Mouse (Mus musculus): Measurements from ENCODE around the gene Kcnt2.

Gene Kcnt2

GRCm38 (mm10) chr1:140245876-140246597, at the start of gene Kcnt2:
TSS of gene Kcnt2 (plus strand) at chr1:140246158.
- no peak for ATAC-seq (ENCODE audit: insufficient number of reproducible peaks, low FRiP score, low TSS enrichment)

- no peak for ATAC-seq (ENCODE audit: insufficient number of reproducible peaks, low FRiP score, low TSS enrichment)
Observed at GRCm38 (mm10) chr1:140205329-140205728, 40.6 kb upstream of the Kcnt2 start.

GRCm38 (mm10) chr1:140225221-140225620, 20.7 kb upstream of the Kcnt2 start:
- ATAC-seq (ENCODE audit: insufficient number of reproducible peaks, low FRiP score, low TSS enrichment) = no peak

GRCm38 (mm10) chr1:140226673-140227072, 19.3 kb upstream of the Kcnt2 start:
- no peak for ATAC-seq (ENCODE audit: insufficient number of reproducible peaks, low FRiP score, low TSS enrichment)

- no peak for ATAC-seq (ENCODE audit: insufficient number of reproducible peaks, low FRiP score, low TSS enrichment)
Observed at GRCm38 (mm10) chr1:140245465-140245864, 493 bp upstream of the Kcnt2 start.

- ATAC-seq (ENCODE audit: insufficient number of reproducible peaks, low FRiP score, low TSS enrichment) = no peak
Observed at GRCm38 (mm10) chr1:140264696-140265095, 18.7 kb downstream of the Kcnt2 start.

- ATAC-seq (ENCODE audit: insufficient number of reproducible peaks, low FRiP score, low TSS enrichment) = no peak
Observed at GRCm38 (mm10) chr1:140266047-140266446, 20.1 kb downstream of the Kcnt2 start.

GRCm38 (mm10) chr1:140266643-140267286, 20.8 kb downstream of the Kcnt2 start:
- ATAC-seq (ENCODE audit: insufficient number of reproducible peaks, low FRiP score, low TSS enrichment) = no peak

- ATAC-seq (ENCODE audit: insufficient number of reproducible peaks, low FRiP score, low TSS enrichment) = no peak
Observed at GRCm38 (mm10) chr1:140267288-140267687, 21.3 kb downstream of the Kcnt2 start.

GRCm38 (mm10) chr1:140273624-140274023, 27.7 kb downstream of the Kcnt2 start:
- ATAC-seq (ENCODE audit: insufficient number of reproducible peaks, low FRiP score, low TSS enrichment) = no peak

- no peak for ATAC-seq (ENCODE audit: insufficient number of reproducible peaks, low FRiP score, low TSS enrichment)
Observed at GRCm38 (mm10) chr1:140275813-140276212, 29.9 kb downstream of the Kcnt2 start.

GRCm38 (mm10) chr1:140293140-140293539, 47.2 kb downstream of the Kcnt2 start:
- ATAC-seq (ENCODE audit: insufficient number of reproducible peaks, low FRiP score, low TSS enrichment) = no peak

GRCm38 (mm10) chr1:140295482-140295881, 49.5 kb downstream of the Kcnt2 start:
- no peak for ATAC-seq (ENCODE audit: insufficient number of reproducible peaks, low FRiP score, low TSS enrichment)

GRCm38 (mm10) chr1:140304244-140304643, 58.3 kb downstream of the Kcnt2 start:
- no peak for ATAC-seq (ENCODE audit: insufficient number of reproducible peaks, low FRiP score, low TSS enrichment)

GRCm38 (mm10) chr1:140305344-140305743, 59.4 kb downstream of the Kcnt2 start:
- no peak for ATAC-seq (ENCODE audit: insufficient number of reproducible peaks, low FRiP score, low TSS enrichment)

GRCm38 (mm10) chr1:140306339-140306738, 60.4 kb downstream of the Kcnt2 start:
- no peak for ATAC-seq (ENCODE audit: insufficient number of reproducible peaks, low FRiP score, low TSS enrichment)

- no peak for ATAC-seq (ENCODE audit: insufficient number of reproducible peaks, low FRiP score, low TSS enrichment)
Observed at GRCm38 (mm10) chr1:140310739-140311138, 64.8 kb downstream of the Kcnt2 start.

GRCm38 (mm10) chr1:140325088-140325487, 79.1 kb downstream of the Kcnt2 start:
- no peak for ATAC-seq (ENCODE audit: insufficient number of reproducible peaks, low FRiP score, low TSS enrichment)

GRCm38 (mm10) chr1:140326709-140327108, 80.8 kb downstream of the Kcnt2 start:
- ATAC-seq (ENCODE audit: insufficient number of reproducible peaks, low FRiP score, low TSS enrichment) = no peak

GRCm38 (mm10) chr1:140333702-140334101, 87.7 kb downstream of the Kcnt2 start:
- ATAC-seq (ENCODE audit: insufficient number of reproducible peaks, low FRiP score, low TSS enrichment) = no peak

- ATAC-seq (ENCODE audit: insufficient number of reproducible peaks, low FRiP score, low TSS enrichment) = no peak
Observed at GRCm38 (mm10) chr1:140338417-140338816, 92.5 kb downstream of the Kcnt2 start.

- ATAC-seq (ENCODE audit: insufficient number of reproducible peaks, low FRiP score, low TSS enrichment) = no peak
Observed at GRCm38 (mm10) chr1:140339368-140339767, 93.4 kb downstream of the Kcnt2 start.

Measured in cerebellum, adult (tissue).